In the genomic region with DNA sequence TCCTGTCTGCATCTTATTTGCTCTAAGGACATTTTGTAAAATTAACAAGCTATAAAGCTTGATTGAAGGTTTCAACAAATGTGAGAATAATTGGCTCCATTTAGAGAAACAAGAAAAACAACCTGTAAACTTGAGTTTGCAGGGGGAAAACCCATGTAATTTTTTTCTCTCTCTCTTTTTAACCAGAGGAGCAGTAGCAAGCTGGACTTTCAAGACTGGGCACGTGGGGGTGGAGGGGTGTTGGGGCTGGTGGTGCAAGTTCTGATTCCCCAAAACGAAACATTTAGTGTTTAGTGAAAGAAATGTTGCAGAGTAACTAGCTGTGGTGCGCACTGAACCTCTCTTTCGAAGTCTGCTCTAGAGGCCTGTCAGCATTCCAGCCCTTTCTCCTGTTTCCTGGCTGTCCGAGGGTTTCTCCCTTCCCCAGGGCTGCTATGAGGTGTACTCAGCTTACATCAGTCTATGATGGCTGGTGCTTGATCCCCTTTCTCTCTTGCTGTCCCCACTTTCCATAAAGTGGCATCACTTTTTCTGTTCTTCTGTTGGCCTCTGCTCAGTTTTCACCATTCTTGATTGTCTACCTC, we compare ENCODE assay signal across 9 mouse cellular contexts. TPM values are rescaled to one million over a fixed set of nuclear protein-coding genes. Genes with fewer than 3 reads are reported as not detected.
DNase-seq lines count a peak whose midpoint lies in the region; ATAC-seq and TF ChIP-seq lines count a peak whose summit lies in the region.
"Had no signal": no experiment of that assay in that cellular context is flagged by ENCODE, and none has a peak within 500 bp of the region (broad histone marks: within the 10 kb centered on the region; RNA-seq: fewer than 3 reads in every experiment).

No protein-coding gene starts in this region.

- no peaks in the 10 kb centered on the region for H3K27me3 ChIP-seq in lung, embryonic 14.5 days (ENCODE audit: insufficient read depth, low read length)

- H3K4me2 ChIP-seq in lung, embryonic 14.5 days = no peak overlapping the region

- no peak overlapping the region for H3K9ac ChIP-seq in lung, embryonic 14.5 days

- DNase-seq in gastrocnemius, adult 2 months = no peak
- no peak for DNase-seq in gastrocnemius, adult 8-10 months (ENCODE audit: low spot score in 2 of 2)
- DNase-seq in lung, embryonic 14.5 days = no peak
- DNase-seq in lung, adult 2 months = no peak
- peak; percentile 35 for DNase-seq in heart, postnatal 4 days
- DNase-seq in embryo, embryonic 11 days = no peak
- DNase-seq in urinary bladder, adult 2 months (ENCODE audit: low spot score) = no peak
- DNase-seq: gastrocnemius, postnatal 10 days had no signal

- H3K4me3 ChIP-seq in gastrocnemius, adult 2 months = no peak overlapping the region
- H3K4me3 ChIP-seq in lung, embryonic 14.5 days (ENCODE audit: low read depth, low read length) = no peak overlapping the region
- no peak overlapping the region for H3K4me3 ChIP-seq in lung, adult 2 months (replicated peaks; ENCODE audit: extremely low read depth, low read depth, low read length)
- no peak overlapping the region for H3K4me3 ChIP-seq in olfactory bulb, adult 2 months (ENCODE audit: insufficient read depth, low read depth, low read length)

- no peaks in the 10 kb centered on the region for H3K36me3 ChIP-seq in lung, embryonic 14.5 days (ENCODE audit: insufficient read depth)

- peak overlapping the region; percentile 77 for H3K27ac ChIP-seq in gastrocnemius, adult 2 months
- H3K27ac ChIP-seq in lung, embryonic 14.5 days (ENCODE audit: low read depth) = peak overlapping the region; percentile 19; the same call in 1 of the 2 replicates
- H3K27ac ChIP-seq in olfactory bulb, adult 2 months (ENCODE audit: insufficient read depth, low read depth, low read length) = peak overlapping the region; percentile 17; the same call in 1 of the 2 replicates

- no peak for TF ChIP-seq POLR2A in lung, adult 2 months (IDR thresholded peaks at IDR 0.05; ENCODE audit: borderline replicate concordance, extremely low read depth, low read depth, low read length)
- TF ChIP-seq POLR2A in olfactory bulb, adult 2 months (IDR thresholded peaks at IDR 0.05; ENCODE audit: insufficient read depth, low read depth, low read length) = no peak

- intact Hi-C loops in gastrocnemius, adult 2 months (cut with DNase I) = no loop called here

- H3K4me1 ChIP-seq in lung, embryonic 14.5 days (ENCODE audit: insufficient read depth) = peaks cover 20% of the 10 kb centered on the region; the same call in 1 of the 2 replicates
- peaks cover 39% of the 10 kb centered on the region for H3K4me1 ChIP-seq in lung, adult 2 months (ENCODE audit: control insufficient read depth, insufficient read depth, low read length)
- H3K4me1 ChIP-seq in olfactory bulb, adult 2 months (ENCODE audit: control insufficient read depth, insufficient read depth, low read length) = peaks cover 27% of the 10 kb centered on the region

- H3K9me3 ChIP-seq in lung, embryonic 14.5 days (ENCODE audit: low read depth, low read length) = no peaks in the 10 kb centered on the region

- 59% methylated on average over 5 of the region's 5 CpGs for WGBS in lung, embryonic 14.5 days
- 53% methylated on average over 5 of the region's 5 CpGs for WGBS in lung, adult 2 months
- 47% methylated on average over 5 of the region's 5 CpGs for WGBS in olfactory bulb, adult 2 months

- ATAC-seq in lung, embryonic 14.5 days (ENCODE audit: insufficient read depth) = no peak

- TF ChIP-seq CTCF in gastrocnemius, adult 2 months (IDR thresholded peaks at IDR 0.05) = no peak
- no peak for TF ChIP-seq CTCF in lung, embryonic 14.5 days (IDR thresholded peaks at IDR 0.05; ENCODE audit: low read depth)
- no peak for TF ChIP-seq CTCF in lung, adult 2 months (IDR thresholded peaks at IDR 0.05; ENCODE audit: insufficient read depth, low read length)
- TF ChIP-seq CTCF in olfactory bulb, adult 2 months (IDR thresholded peaks at IDR 0.05; ENCODE audit: insufficient read depth, low read depth, low read length) = no peak

RNA-seq across cellular contexts. Expression of gene Hic1, which starts 34.7 kb away (rescaled TPM):
- total RNA-seq in gastrocnemius, adult 2 months (2021) = 1 to 10 TPM; 4.6 to 6.6 TPM
- 1 to 10 TPM; 2.7 to 5.0 (median 4.0) TPM for total RNA-seq in gastrocnemius, adult 8-10 months (2022)
- polyA plus RNA-seq in lung, embryonic 14.5 days (2014; fragmentation: Nextera tagmentation; extraction: Ambion mirVana) = 14.0 and 15.6 TPM in 2 replicates
- 21.4 and 33.8 TPM in 2 replicates for polyA plus RNA-seq in lung, adult 2 months (2012; rRNA removed)
- total RNA-seq in heart, postnatal 4 days (2021) = 10 to 100 TPM; 42.6 to 49.5 TPM
- not detected in 2 replicates for polyA plus RNA-seq in olfactory bulb, adult 2 months (2012; ENCODE audit: insufficient read depth, insufficient read length, low replicate concordance, missing spikeins)
- 16.9 and 20.7 TPM in 2 replicates for polyA plus RNA-seq in urinary bladder, adult 2 months (2012; rRNA removed)

RNA-seq across cellular contexts. Expression of gene Ovca2, which starts 44.1 kb away (rescaled TPM):
- total RNA-seq in gastrocnemius, adult 2 months (2021) = 1 to 10 TPM; 2.5 to 3.6 TPM
- 1 to 10 TPM; 2.0 to 4.5 (median 2.3) TPM for total RNA-seq in gastrocnemius, adult 8-10 months (2022)
- 28.6 and 29.9 TPM in 2 replicates for polyA plus RNA-seq in lung, embryonic 14.5 days (2014; fragmentation: Nextera tagmentation; extraction: Ambion mirVana)
- polyA plus RNA-seq in lung, adult 2 months (2012; rRNA removed) = 15.3 and 21.1 TPM in 2 replicates
- 1 to 10 TPM; 8.1 to 8.7 TPM for total RNA-seq in heart, postnatal 4 days (2021)
- polyA plus RNA-seq in olfactory bulb, adult 2 months (2012; ENCODE audit: insufficient read depth, insufficient read length, low replicate concordance, missing spikeins) = not detected in 2 replicates
- 16.0 and 19.9 TPM in 2 replicates for polyA plus RNA-seq in urinary bladder, adult 2 months (2012; rRNA removed)

RNA-seq across cellular contexts. Expression of gene Dph1, which starts 56.5 kb away (rescaled TPM):
- total RNA-seq in gastrocnemius, adult 2 months (2021) = 1 to 10 TPM; 5.5 to 6.2 TPM
- 1 to 10 TPM; 4.2 to 6.9 (median 5.4) TPM for total RNA-seq in gastrocnemius, adult 8-10 months (2022)
- 25.0 and 26.5 TPM in 2 replicates for polyA plus RNA-seq in lung, embryonic 14.5 days (2014; fragmentation: Nextera tagmentation; extraction: Ambion mirVana)
- polyA plus RNA-seq in lung, adult 2 months (2012; rRNA removed) = 21.0 and 25.7 TPM in 2 replicates
- total RNA-seq in heart, postnatal 4 days (2021) = 10 to 100 TPM; 15.0 to 17.4 TPM
- not detected in 2 replicates for polyA plus RNA-seq in olfactory bulb, adult 2 months (2012; ENCODE audit: insufficient read depth, insufficient read length, low replicate concordance, missing spikeins)
- 20.1 and 26.6 TPM in 2 replicates for polyA plus RNA-seq in urinary bladder, adult 2 months (2012; rRNA removed)

RNA-seq across cellular contexts. Expression of gene Rtn4rl1, which starts 59.0 kb away (rescaled TPM):
- total RNA-seq in gastrocnemius, adult 2 months (2021) = 1 to 10 TPM in 1 of 2 experiments, under 1 TPM in 1; 0.54 to 1.1 TPM
- total RNA-seq in gastrocnemius, adult 8-10 months (2022) = 1 to 10 TPM in 1 of 4 experiments, under 1 TPM in 3; 0.63 to 1.3 (median 0.94) TPM
- polyA plus RNA-seq in lung, embryonic 14.5 days (2014; fragmentation: Nextera tagmentation; extraction: Ambion mirVana) = 1.1 and 1.5 TPM in 2 replicates
- polyA plus RNA-seq in lung, adult 2 months (2012; rRNA removed) = 11.6 and 12.5 TPM in 2 replicates
- total RNA-seq in heart, postnatal 4 days (2021) = 10 to 100 TPM; 20.3 to 23.2 TPM
- not detected in 2 replicates for polyA plus RNA-seq in olfactory bulb, adult 2 months (2012; ENCODE audit: insufficient read depth, insufficient read length, low replicate concordance, missing spikeins)
- 23.3 and 34.8 TPM in 2 replicates for polyA plus RNA-seq in urinary bladder, adult 2 months (2012; rRNA removed)

Comparison
In these comparisons a context has a peak if more than half of its experiments do, and no peak if none do; other contexts are left out.
1. H3K27ac ChIP-seq: peak in every context shown above with its lines; median percentile 77 in gastrocnemius, adult 2 months; 19 in lung, embryonic 14.5 days; 17 in olfactory bulb, adult 2 months.
2. RNA of gene Hic1, which starts 34.7 kb away (polyA plus RNA-seq): 21.4 to 33.8 TPM in lung, adult 2 months, 16.9 to 20.7 TPM in urinary bladder, adult 2 months and 14.0 to 15.6 TPM in lung, embryonic 14.5 days; not detected in olfactory bulb, adult 2 months; every median in the first group is over 10 times any median in the second.
3. RNA of gene Ovca2, which starts 44.1 kb away (polyA plus RNA-seq): 28.6 to 29.9 TPM in lung, embryonic 14.5 days, 15.3 to 21.1 TPM in lung, adult 2 months and 16.0 to 19.9 TPM in urinary bladder, adult 2 months; not detected in olfactory bulb, adult 2 months; every median in the first group is over 10 times any median in the second.
4. RNA of gene Dph1, which starts 56.5 kb away (polyA plus RNA-seq): 20.1 to 26.6 TPM in urinary bladder, adult 2 months, 25.0 to 26.5 TPM in lung, embryonic 14.5 days and 21.0 to 25.7 TPM in lung, adult 2 months; not detected in olfactory bulb, adult 2 months; every median in the first group is over 10 times any median in the second.